Comparison of ENCODE assay signal across 7 mouse cellular contexts in genomic region chr5:109844753-109845186, GRCm38 (mm10).
A peak's percentile ranks its signal among the peaks of the same experiment; 100 is the strongest.
DNase-seq lines count a peak whose midpoint lies in the region; ATAC-seq lines count a peak whose summit lies in the region.

No protein-coding gene starts in this region.

- peak overlapping the region; percentile 61 for H3K4me3 ChIP-seq in heart, embryonic 11.5 days (ENCODE audit: low read depth, low read length)
- H3K4me3 ChIP-seq in kidney, embryonic 14.5 days (ENCODE audit: low read length) = peak overlapping the region; percentile 51

- no peaks in the 10 kb centered on the region; the same call in 1 of the 2 replicates for H3K9me3 ChIP-seq in heart, embryonic 11.5 days (replicated peaks; ENCODE audit: control insufficient read depth, low read length)
- H3K9me3 ChIP-seq in kidney, embryonic 14.5 days (ENCODE audit: control insufficient read depth, low read length) = no peaks in the 10 kb centered on the region

- peak overlapping the region; percentile 68 for H3K4me2 ChIP-seq in heart, embryonic 11.5 days
- peak overlapping the region; percentile 42 for H3K4me2 ChIP-seq in kidney, embryonic 14.5 days (replicated peaks; ENCODE audit: low read depth, low read length)

- 4% methylated on average over 15 of the region's 15 CpGs for WGBS in heart, embryonic 11.5 days (ENCODE audit: insufficient replicate concordance)
- 14% methylated on average over 15 of the region's 15 CpGs for WGBS in kidney, embryonic 14.5 days

- H3K4me1 ChIP-seq in heart, embryonic 11.5 days (ENCODE audit: control insufficient read depth, insufficient read depth, low read length) = no peaks in the 10 kb centered on the region
- no peaks in the 10 kb centered on the region for H3K4me1 ChIP-seq in kidney, embryonic 14.5 days (ENCODE audit: control insufficient read depth, insufficient read depth, low read length)

- ATAC-seq in heart, embryonic 11.5 days (replicated peaks; ENCODE audit: insufficient number of reproducible peaks, low FRiP score, low TSS enrichment) = peak; percentile 84
- ATAC-seq in kidney, embryonic 14.5 days (ENCODE audit: low FRiP score, low TSS enrichment) = peak; percentile 97

- H3K36me3 ChIP-seq in heart, embryonic 11.5 days (ENCODE audit: control insufficient read depth, insufficient read depth, low read length) = no peaks in the 10 kb centered on the region
- no peaks in the 10 kb centered on the region for H3K36me3 ChIP-seq in kidney, embryonic 14.5 days (ENCODE audit: control insufficient read depth, insufficient read depth, low read length)

- DNase-seq in ZHBTc4 (ENCODE audit: low read depth, low spot score) = peak; percentile 93
- DNase-seq in embryo, embryonic 10.5 days (ENCODE audit: low spot score) = peak; percentile 77
- peak; percentile 61 for DNase-seq in lung, postnatal 14 days
- DNase-seq in ovary, postnatal 14 days (ENCODE audit: low spot score) = peak; percentile 22
- DNase-seq in urinary bladder, postnatal 36 days (ENCODE audit: low spot score in 2 of 2) = peak; percentile 26 to 64

- H3K9ac ChIP-seq in heart, embryonic 11.5 days (ENCODE audit: low read depth, low read length) = peak overlapping the region; percentile 75
- H3K9ac ChIP-seq in kidney, embryonic 14.5 days (ENCODE audit: low read depth, low read length) = peak overlapping the region; percentile 66

- no peak overlapping the region for H3K27ac ChIP-seq in heart, embryonic 11.5 days (ENCODE audit: low read depth, low read length)
- no peak overlapping the region for H3K27ac ChIP-seq in kidney, embryonic 14.5 days (ENCODE audit: low read depth, low read length)

- H3K27me3 ChIP-seq in heart, embryonic 11.5 days (ENCODE audit: control insufficient read depth, insufficient read depth, low read length) = no peaks in the 10 kb centered on the region
- H3K27me3 ChIP-seq in kidney, embryonic 14.5 days (ENCODE audit: control insufficient read depth, insufficient read depth, low read length) = no peaks in the 10 kb centered on the region

Comparison
In these comparisons a context has a peak if more than half of its experiments do, and no peak if none do; other contexts are left out.
1. DNase-seq: peak in every context shown above with its lines; median percentile 93 in ZHBTc4; 77 in embryo, embryonic 10.5 days; 61 in lung, postnatal 14 days; 45 in urinary bladder, postnatal 36 days; 22 in ovary, postnatal 14 days.